Mouse (Mus musculus) C2C12 (cell line): ENCODE measurements at regions not wholly inside any gene's neighbourhood (a gene's known extent, or its start where the extent isn't known, plus 50 kb on each side); places are given as distances from the start of the nearest gene placed in this dataset.

Experiments used
- CTCF ChIP-seq: IDR thresholded peaks from one replicate; pipeline ENCODE4 v1.5.1; 2011; ENCODE audit not compliant: control insufficient read depth, insufficient read depth, insufficient read length
- MAX ChIP-seq: IDR thresholded peaks from one replicate; pipeline ENCODE4 v1.6.1; 2011; ENCODE audit warnings: mild to moderate bottlenecking, control low read depth
- MYOD1 ChIP-seq: IDR thresholded peaks from one replicate; pipeline ENCODE4 v1.6.1; 2011; ENCODE audit warnings: low read depth; ENCODE audit not compliant: control insufficient read depth, insufficient read length
- USF1 ChIP-seq: IDR thresholded peaks from one replicate; pipeline ENCODE4 v1.6.1; 2011; ENCODE audit warnings: low read depth, mild to moderate bottlenecking, control low read depth, moderate library complexity

GRCm38 (mm10) chr16:93123707-93124106 lies 297.8 kb upstream of the Runx1 start:
- TF ChIP-seq CTCF (no peak), USF1 (no peak), MYOD1 (no peak), MAX (no peak)
